Mouse (Mus musculus): Measurements from ENCODE around the gene Kpna6. TPM values are rescaled to one million over a fixed set of nuclear protein-coding genes. Genes with fewer than 3 reads are reported as not detected.

The Kpna6 gene
- polyA plus RNA-seq, 1 experiment from 2014 or later = 19.9 TPM

DNA sequence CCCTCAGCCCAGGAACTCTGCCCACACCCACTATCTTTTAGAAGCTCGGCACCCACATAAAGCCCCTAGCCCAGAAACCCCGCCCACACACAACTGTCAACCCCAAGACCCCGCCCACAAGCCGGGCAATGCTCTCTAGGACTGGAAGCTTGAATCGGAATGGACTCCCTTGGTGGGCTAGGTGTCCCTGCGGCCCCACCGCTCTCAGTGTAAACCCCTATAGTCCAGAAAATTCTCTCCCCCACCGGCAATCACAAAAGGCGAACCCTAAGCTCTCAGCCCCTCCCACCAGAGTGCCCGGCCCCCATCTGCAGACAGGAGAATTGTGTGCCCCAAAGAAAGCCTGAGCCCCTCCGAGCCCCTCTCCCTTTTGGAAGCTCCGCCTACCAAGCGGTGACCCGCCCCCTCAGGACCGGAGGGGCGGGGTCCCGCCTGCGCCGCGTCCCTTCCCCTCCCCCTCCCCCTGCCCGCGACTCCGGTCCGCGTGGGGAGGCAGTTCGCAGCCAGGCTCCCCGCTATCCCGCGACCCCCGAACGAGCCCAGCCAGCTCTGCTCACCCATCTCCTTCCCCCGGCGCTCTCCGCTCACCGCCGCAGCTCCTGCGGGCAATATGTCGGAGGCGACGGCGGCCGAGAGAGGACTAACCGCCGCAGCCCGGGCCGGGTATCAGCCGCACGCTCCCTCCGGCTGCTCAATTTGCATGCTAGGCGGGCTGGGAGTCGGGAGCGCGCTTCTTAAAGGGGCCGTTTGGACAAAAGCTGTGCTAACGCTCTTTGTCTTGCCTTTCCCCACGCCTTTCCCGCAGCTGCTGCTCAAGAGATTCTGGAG lies 23.8 kb upstream of the Kpna6 start, which contains the start of gene Tmem39b:
TSS of gene Tmem39b (minus strand) at position 681 of the 828 bp plus-strand sequence.
- H3K27ac ChIP-seq (ENCODE audit: low read length) = peak within 1 kb of the TSS; percentile 80
- peaks cover 17% of the 10 kb centered on the region for H3K4me1 ChIP-seq (ENCODE audit: insufficient read depth, low read length)
- peak; percentile 88 for ATAC-seq (ENCODE audit: low FRiP score, low TSS enrichment)
- WGBS = 0% methylated on average over 49 of the region's 57 CpGs
- H3K36me3 ChIP-seq (ENCODE audit: insufficient read depth, low read length) = peaks cover 20% of the 10 kb centered on the region
- H3K9ac ChIP-seq (replicated peaks; ENCODE audit: low read length) = peak within 1 kb of the TSS; percentile 79
- H3K27me3 ChIP-seq (ENCODE audit: insufficient read depth, low read length) = no peaks in the 10 kb centered on the region
- H3K9me3 ChIP-seq (ENCODE audit: low read length) = no peaks in the 10 kb centered on the region
- peak within 1 kb of the TSS; percentile 81 for H3K4me2 ChIP-seq (replicated peaks; ENCODE audit: low read depth, low read length)
- peak within 1 kb of the TSS; percentile 82 for H3K4me3 ChIP-seq (ENCODE audit: low read length)

DNA sequence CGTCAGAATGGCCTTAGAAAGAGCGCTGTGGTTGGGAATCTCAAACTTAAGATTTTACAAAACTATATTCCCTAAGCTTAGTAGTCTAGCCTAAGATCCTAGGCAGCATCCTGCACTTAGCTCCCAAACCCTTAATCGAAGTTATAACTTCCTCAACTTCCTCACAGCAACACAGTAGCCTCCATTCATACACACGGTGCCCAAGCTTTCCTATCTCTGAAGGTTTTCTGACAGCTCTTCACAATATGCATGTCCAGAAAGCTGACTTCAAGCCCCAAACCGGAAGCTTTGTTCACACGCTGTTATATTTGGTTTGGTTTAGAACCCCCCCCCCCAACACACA lies 23.2 kb upstream of the Kpna6 start:
- WGBS = 23% methylated on average over 6 of the region's 6 CpGs
- H3K27ac ChIP-seq (ENCODE audit: low read length) = peak overlapping the region; percentile 80
- no peaks in the 10 kb centered on the region for H3K27me3 ChIP-seq (ENCODE audit: insufficient read depth, low read length)
- H3K4me2 ChIP-seq (replicated peaks; ENCODE audit: low read depth, low read length) = peak overlapping the region; percentile 81
- H3K9ac ChIP-seq (replicated peaks; ENCODE audit: low read length) = peak overlapping the region; percentile 79
- H3K4me3 ChIP-seq (ENCODE audit: low read length) = peak overlapping the region; percentile 82
- peaks cover 23% of the 10 kb centered on the region for H3K36me3 ChIP-seq (ENCODE audit: insufficient read depth, low read length)
- peaks cover 17% of the 10 kb centered on the region for H3K4me1 ChIP-seq (ENCODE audit: insufficient read depth, low read length)
- peak; percentile 5; the same call in 1 of the 2 replicates for ATAC-seq (ENCODE audit: low FRiP score, low TSS enrichment)
- H3K9me3 ChIP-seq (ENCODE audit: low read length) = no peaks in the 10 kb centered on the region

DNA sequence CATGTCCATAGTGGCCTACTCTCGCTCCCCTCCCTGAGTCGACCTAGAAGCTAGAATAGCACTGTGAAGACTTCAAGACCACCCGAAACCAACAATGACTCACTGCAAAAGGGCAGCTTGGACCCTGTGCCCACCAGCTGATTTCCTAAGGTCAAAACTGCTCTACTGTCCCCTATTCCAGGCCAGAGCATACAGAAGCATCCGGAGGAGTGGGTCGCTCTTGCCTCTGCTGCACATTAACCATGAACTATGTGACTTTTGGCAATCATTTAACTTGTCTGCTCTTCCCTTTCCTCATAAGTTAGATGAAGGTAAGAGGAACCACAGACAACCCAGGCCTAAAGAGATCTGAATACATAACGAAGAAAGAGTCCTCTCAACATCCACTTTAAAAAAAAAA lies 12.0 kb upstream of the Kpna6 start:
- ATAC-seq (ENCODE audit: low FRiP score, low TSS enrichment) = peak; percentile 53
- Histone ChIP-seq H3K4me3 (ENCODE audit: low read length) (peak overlapping the region; percentile 1; the same call in 1 of the 2 replicates), H3K27ac (ENCODE audit: low read length) (peak overlapping the region; percentile 86), H3K4me1 (ENCODE audit: insufficient read depth, low read length) (no peaks in the 10 kb centered on the region), H3K27me3 (ENCODE audit: insufficient read depth, low read length) (no peaks in the 10 kb centered on the region), H3K4me2 (replicated peaks; ENCODE audit: low read depth, low read length) (0 out of 2 replicates have a peak overlapping the region, but pooled peaks have one; percentile 6), H3K9ac (replicated peaks; ENCODE audit: low read length) (no peak overlapping the region; the same call in 1 of the 2 replicates), H3K36me3 (ENCODE audit: insufficient read depth, low read length) (peaks cover 38% of the 10 kb centered on the region), H3K9me3 (ENCODE audit: low read length) (no peaks in the 10 kb centered on the region)
- WGBS = 82% methylated on average over 6 of the region's 6 CpGs

GRCm38 (mm10) chr4:129683901-129684493 lies 11.4 kb upstream of the Kpna6 start:
- Histone ChIP-seq H3K4me2 (replicated peaks; ENCODE audit: low read depth, low read length) (peak overlapping the region; percentile 6; the same call in 1 of the 2 replicates), H3K4me1 (ENCODE audit: insufficient read depth, low read length) (no peaks in the 10 kb centered on the region), H3K36me3 (ENCODE audit: insufficient read depth, low read length) (peaks cover 41% of the 10 kb centered on the region), H3K4me3 (ENCODE audit: low read length) (peak overlapping the region; percentile 1; the same call in 1 of the 2 replicates), H3K27ac (ENCODE audit: low read length) (peak overlapping the region; percentile 86), H3K9me3 (ENCODE audit: low read length) (no peaks in the 10 kb centered on the region), H3K9ac (replicated peaks; ENCODE audit: low read length) (no peak overlapping the region; the same call in 1 of the 2 replicates), H3K27me3 (ENCODE audit: insufficient read depth, low read length) (no peaks in the 10 kb centered on the region)
- 57% methylated on average over 11 of the region's 11 CpGs for WGBS
- ATAC-seq (ENCODE audit: low FRiP score, low TSS enrichment) = peak; percentile 94

DNA sequence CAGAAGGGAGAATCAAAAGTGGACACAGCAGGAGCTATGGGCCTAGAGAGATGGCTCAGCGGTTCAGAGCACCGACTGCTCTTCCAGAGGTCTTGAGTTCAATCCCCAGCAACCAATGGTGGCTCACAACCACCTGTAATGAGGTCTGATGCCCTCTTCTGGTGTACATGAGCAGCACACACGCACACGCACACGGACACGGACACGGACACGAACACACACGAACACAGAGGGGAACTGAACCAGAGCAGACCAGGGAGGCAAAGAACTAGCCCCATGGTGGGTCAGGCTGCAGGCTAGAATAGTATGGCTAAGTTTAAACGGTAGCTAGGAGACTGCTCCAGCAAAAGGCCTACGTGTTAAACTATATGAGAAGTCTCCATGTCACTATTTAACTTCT lies 9.3 kb upstream of the Kpna6 start:
- H3K4me2 ChIP-seq (replicated peaks; ENCODE audit: low read depth, low read length) = no peak overlapping the region
- H3K4me3 ChIP-seq (ENCODE audit: low read length) = no peak overlapping the region
- WGBS = 92% methylated on average over 11 of the region's 11 CpGs
- no peaks in the 10 kb centered on the region for H3K27me3 ChIP-seq (ENCODE audit: insufficient read depth, low read length)
- H3K9ac ChIP-seq (replicated peaks; ENCODE audit: low read length) = no peak overlapping the region
- H3K4me1 ChIP-seq (ENCODE audit: insufficient read depth, low read length) = no peaks in the 10 kb centered on the region
- ATAC-seq (ENCODE audit: low FRiP score, low TSS enrichment) = peak; percentile 44
- H3K27ac ChIP-seq (ENCODE audit: low read length) = peak overlapping the region; percentile 21; the same call in 1 of the 2 replicates
- H3K36me3 ChIP-seq (ENCODE audit: insufficient read depth, low read length) = peaks cover 50% of the 10 kb centered on the region
- no peaks in the 10 kb centered on the region for H3K9me3 ChIP-seq (ENCODE audit: low read length)

DNA sequence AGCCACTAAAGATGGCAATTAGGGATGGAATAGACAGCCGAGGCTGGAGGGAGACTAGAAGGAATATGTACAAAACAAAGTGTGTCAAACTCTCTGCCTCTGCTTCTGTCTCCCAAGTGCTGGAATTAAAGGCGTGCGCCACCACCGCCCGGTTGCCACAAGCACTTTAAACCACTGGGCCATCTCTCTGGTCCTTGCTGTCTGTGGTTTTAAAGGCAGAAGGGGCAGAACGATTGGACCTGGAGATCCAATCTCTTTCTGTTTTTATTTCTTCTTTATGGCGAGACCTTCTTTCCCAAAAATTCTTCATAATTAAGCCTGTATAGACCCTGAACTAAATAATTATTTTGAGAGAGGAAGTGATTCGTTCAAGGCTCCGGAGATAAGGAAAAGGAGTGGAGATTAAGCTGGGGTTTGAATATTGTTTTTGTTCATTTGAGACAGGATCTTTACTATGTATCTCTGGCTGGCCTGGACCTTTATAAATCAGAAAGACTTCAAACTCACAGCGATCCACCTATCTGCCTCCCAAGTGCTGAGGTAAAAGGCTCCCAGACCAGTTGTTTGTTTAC lies 397 bp upstream of the Kpna6 start:
- Histone ChIP-seq H3K4me2 (replicated peaks; ENCODE audit: low read depth, low read length) (peak overlapping the region; percentile 74), H3K27me3 (ENCODE audit: insufficient read depth, low read length) (no peaks in the 10 kb centered on the region), H3K9ac (replicated peaks; ENCODE audit: low read length) (peak overlapping the region; percentile 97), H3K4me1 (ENCODE audit: insufficient read depth, low read length) (peaks cover 20% of the 10 kb centered on the region), H3K9me3 (ENCODE audit: low read length) (no peaks in the 10 kb centered on the region), H3K36me3 (ENCODE audit: insufficient read depth, low read length) (peaks cover 8% of the 10 kb centered on the region; the same call in 1 of the 2 replicates), H3K27ac (ENCODE audit: low read length) (peak overlapping the region; percentile 98), H3K4me3 (ENCODE audit: low read length) (peak overlapping the region; percentile 99)
- 2% methylated on average over 10 of the region's 10 CpGs for WGBS
- ATAC-seq (ENCODE audit: low FRiP score, low TSS enrichment) = no peak

GRCm38 (mm10) chr4:129671491-129672082 lies 980 bp downstream of the Kpna6 start:
- Histone ChIP-seq H3K27me3 (ENCODE audit: insufficient read depth, low read length) (no peaks in the 10 kb centered on the region), H3K36me3 (ENCODE audit: insufficient read depth, low read length) (peaks cover 8% of the 10 kb centered on the region; the same call in 1 of the 2 replicates), H3K9ac (replicated peaks; ENCODE audit: low read length) (peak overlapping the region; percentile 97), H3K4me1 (ENCODE audit: insufficient read depth, low read length) (peaks cover 20% of the 10 kb centered on the region), H3K9me3 (ENCODE audit: low read length) (no peaks in the 10 kb centered on the region), H3K4me2 (replicated peaks; ENCODE audit: low read depth, low read length) (peak overlapping the region; percentile 74), H3K4me3 (ENCODE audit: low read length) (peak overlapping the region; percentile 99), H3K27ac (ENCODE audit: low read length) (peak overlapping the region; percentile 98)
- no peak; the same call in 1 of the 2 replicates for ATAC-seq (ENCODE audit: low FRiP score, low TSS enrichment)
- 6% methylated on average over 12 of the region's 12 CpGs for WGBS

DNA sequence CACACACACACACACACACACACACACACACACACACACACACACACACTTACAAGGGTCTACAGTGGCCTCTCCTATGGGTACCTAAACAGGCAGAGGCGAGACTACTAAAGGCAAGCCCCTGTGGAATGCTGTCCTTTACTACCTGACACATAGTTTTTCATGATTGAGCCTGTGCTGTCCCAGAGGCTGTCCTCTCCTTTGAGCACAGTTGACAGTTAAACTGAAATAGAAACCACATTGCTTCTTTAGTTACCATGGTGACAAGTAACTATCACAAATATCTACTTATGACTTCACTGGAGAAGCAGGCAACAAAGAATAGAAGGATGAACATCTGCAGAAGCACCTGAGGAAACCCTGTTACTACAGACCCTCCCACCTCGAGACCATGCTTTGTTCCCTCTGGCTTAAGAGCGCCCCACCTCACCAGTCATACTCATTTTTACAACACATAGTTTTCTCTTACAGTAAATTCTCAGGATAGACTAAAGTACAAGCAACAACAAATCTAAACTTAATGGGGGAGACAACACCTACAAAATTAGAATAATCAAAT lies 10.2 kb downstream of the Kpna6 start:
- Histone ChIP-seq H3K27ac (ENCODE audit: low read length) (no peak overlapping the region), H3K4me1 (ENCODE audit: insufficient read depth, low read length) (no peaks in the 10 kb centered on the region), H3K36me3 (ENCODE audit: insufficient read depth, low read length) (peaks cover 38% of the 10 kb centered on the region), H3K4me3 (ENCODE audit: low read length) (no peak overlapping the region), H3K27me3 (ENCODE audit: insufficient read depth, low read length) (no peaks in the 10 kb centered on the region), H3K4me2 (replicated peaks; ENCODE audit: low read depth, low read length) (no peak overlapping the region), H3K9me3 (ENCODE audit: low read length) (no peaks in the 10 kb centered on the region), H3K9ac (replicated peaks; ENCODE audit: low read length) (no peak overlapping the region)
- 86% methylated on average over 3 of the region's 3 CpGs for WGBS
- ATAC-seq (ENCODE audit: low FRiP score, low TSS enrichment) = no peak

GRCm38 (mm10) chr4:129661584-129661983 lies 11.0 kb downstream of the Kpna6 start:
- no peak for ATAC-seq (ENCODE audit: low FRiP score, low TSS enrichment)
- Histone ChIP-seq H3K9ac (replicated peaks; ENCODE audit: low read length) (no peak overlapping the region), H3K27me3 (ENCODE audit: insufficient read depth, low read length) (no peaks in the 10 kb centered on the region), H3K4me3 (ENCODE audit: low read length) (no peak overlapping the region), H3K4me1 (ENCODE audit: insufficient read depth, low read length) (no peaks in the 10 kb centered on the region), H3K36me3 (ENCODE audit: insufficient read depth, low read length) (peaks cover 41% of the 10 kb centered on the region), H3K4me2 (replicated peaks; ENCODE audit: low read depth, low read length) (no peak overlapping the region), H3K27ac (ENCODE audit: low read length) (no peak overlapping the region), H3K9me3 (ENCODE audit: low read length) (no peaks in the 10 kb centered on the region)
- 78% methylated on average over 3 of the region's 3 CpGs for WGBS
